Mouse (Mus musculus) liver, adult 2 months (tissue): ENCODE results near the gene Scaf4. TPM values are rescaled to one million over a fixed set of nuclear protein-coding genes. Genes with fewer than 3 reads are reported as not detected.
A peak's percentile ranks its signal among the peaks of the same experiment; 100 is the strongest.

ENCODE experiments used
- DNase-seq: peaks from one replicate; pipeline ENCODE4 v3.0.0-alpha.2; 2011; ENCODE audit warnings: low read depth, low spot score; ENCODE audit errors: extremely low read depth
- H3K27ac ChIP-seq: fragments of 200-500 bp; replicated peaks from 2 replicates; pipeline ENCODE4 v1.5.1; 2012; ENCODE audit warnings: low read depth, mild to moderate bottlenecking, control low read depth, inconsistent platforms, low read length; ENCODE audit not compliant: insufficient read depth
- H3K27me3 ChIP-seq: fragments of 200-500 bp; 2 replicates; pipeline ENCODE4 v1.6.1; 2012; ENCODE audit warnings: mild to moderate bottlenecking, moderate library complexity, low read length, inconsistent platforms; ENCODE audit not compliant: control insufficient read depth, insufficient read depth
- H3K36me3 ChIP-seq: fragments of 200-500 bp; 2 replicates; pipeline ENCODE4 v1.6.1; 2012; ENCODE audit warnings: low read length, inconsistent platforms; ENCODE audit not compliant: control insufficient read depth, insufficient read depth
- H3K4me1 ChIP-seq: fragments of 200-500 bp; 2 replicates; pipeline ENCODE4 v1.6.1; 2011; ENCODE audit warnings: low read length; ENCODE audit not compliant: control insufficient read depth, insufficient read depth
- H3K4me3 ChIP-seq: fragments of 200-500 bp; 2 replicates; pipeline ENCODE4 v1.5.1; 2011; ENCODE audit warnings: low read depth, mild to moderate bottlenecking, control low read depth, low read length, moderate library complexity; ENCODE audit not compliant: insufficient read depth
- H3K79me2 ChIP-seq: fragments of 200-500 bp; 2 replicates; pipeline ENCODE4 v1.6.1; 2012; ENCODE audit warnings: inconsistent platforms, mild to moderate bottlenecking, low read length, moderate library complexity; ENCODE audit not compliant: control insufficient read depth, insufficient read depth
- H3K9ac ChIP-seq: fragments of 200-500 bp; 2 replicates; pipeline ENCODE4 v1.6.1; 2012; ENCODE audit warnings: low read depth, mild to moderate bottlenecking, control low read depth, inconsistent platforms, low read length
- CTCF ChIP-seq: fragments of 200-500 bp; IDR thresholded peaks from 2 replicates; pipeline ENCODE4 v1.5.1; 2011; ENCODE audit warnings: low read depth, low read length, control low read depth
- POLR2A ChIP-seq: fragments of 200-500 bp; IDR thresholded peaks from 2 replicates; pipeline ENCODE4 v1.6.1; 2011; ENCODE audit warnings: low read length, control low read depth; ENCODE audit not compliant: insufficient read depth; ENCODE audit errors: extremely low read depth
- WGBS: fragments of 180-500 bp; shearing (Covaris S2); methylation state at CpG from one replicate; pipeline ENCODE4 v1.1.7; 2018; 5-methylcytosine and 5-hydroxymethylcytosine counted together
- polyA plus RNA-seq: library from polyadenylated mRNA; depleted of rRNA; stranded (reverse); fragments of >200 nt; gene quantifications from 2 replicates; pipeline ENCODE4 v1.2.3, GENCODE M21; 2012; rRNA removed
- total RNA-seq: library from RNA; depleted of rRNA; stranded (reverse); fragments of >200 nt; gene quantifications from 2 replicates; pipeline ENCODE4 v1.2.3, GENCODE M21; 2014; rRNA removed

The Scaf4 gene
- 8.2 and 10.7 TPM in 2 replicates for total RNA-seq
- polyA plus RNA-seq: 14.7 and 20.9 TPM in 2 replicates

DNA sequence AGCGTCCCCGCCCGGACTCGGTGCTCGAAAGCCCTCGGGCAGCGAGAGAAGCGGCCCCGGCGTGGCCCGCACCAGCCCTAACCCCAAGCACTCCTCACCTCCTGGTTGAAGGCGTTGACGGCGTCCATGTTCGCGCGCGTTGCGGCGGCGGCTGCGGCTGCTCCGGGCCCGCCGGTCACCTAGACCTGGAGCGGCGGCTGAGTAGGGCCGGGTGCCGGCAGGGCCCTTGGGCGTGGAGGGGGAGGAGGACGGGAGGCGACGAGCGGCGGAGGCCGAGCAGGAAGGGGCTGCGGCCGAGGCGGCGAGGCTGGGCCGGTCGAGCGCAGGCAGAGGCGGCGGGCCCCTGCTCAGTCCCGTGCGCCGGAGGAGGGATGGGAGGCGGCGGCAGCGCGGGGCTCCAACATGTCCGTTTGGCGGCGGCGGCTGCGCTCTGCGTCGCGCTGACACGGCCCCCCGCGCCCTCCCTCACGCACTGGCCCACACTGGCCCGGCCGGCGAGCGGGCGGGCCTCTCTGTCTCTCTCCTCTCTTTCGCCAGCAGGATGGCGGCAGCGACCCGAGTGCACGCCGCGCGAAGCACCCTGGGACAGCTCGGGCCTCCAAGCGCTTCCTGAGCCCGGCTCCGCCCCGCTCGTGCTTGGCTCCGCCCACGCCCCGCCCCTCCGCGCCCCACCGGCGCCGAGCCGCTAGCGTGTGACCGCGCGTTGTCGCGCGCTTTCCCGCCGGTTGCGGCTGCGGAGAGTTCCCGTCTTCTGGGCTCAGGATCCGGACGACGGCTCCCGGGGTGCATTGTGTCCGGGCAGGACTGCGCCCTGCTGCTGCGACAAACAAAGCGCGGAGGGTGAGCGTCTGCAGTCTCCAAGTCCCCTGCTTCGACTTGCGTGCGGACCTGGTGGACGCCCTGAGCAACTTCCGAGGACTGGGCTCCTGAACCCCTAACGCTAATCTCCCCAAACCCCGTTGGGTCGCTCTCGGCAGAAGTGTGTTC, at the start of gene Scaf4:
TSS of gene Scaf4 (minus strand) at position 599 of the 987 bp plus-strand sequence.
- Histone ChIP-seq H3K4me3 (peak within 1 kb of the TSS; percentile 99), H3K9ac (peak within 1 kb of the TSS; percentile 99), H3K36me3 (no peaks in the 10 kb centered on the region), H3K79me2 (peaks cover 26% of the 10 kb centered on the region), H3K27me3 (no peaks in the 10 kb centered on the region), H3K27ac (peak within 1 kb of the TSS; percentile 95), H3K4me1 (peaks cover 24% of the 10 kb centered on the region)
- TF ChIP-seq CTCF (peak; percentile 32; the same call in 1 of the 2 replicates), POLR2A (peak; percentile 74)
- under 1% methylated on average over 106 of the region's 123 CpGs for WGBS
- DNase-seq: peak; percentile 78

GRCm38 (mm10) chr16:90332553-90332952, 48.2 kb upstream of the Scaf4 start:
- WGBS: 79% methylated on average over 6 of the region's 6 CpGs
- DNase-seq: no peak
- Histone ChIP-seq H3K4me3 (no peak overlapping the region), H3K36me3 (no peaks in the 10 kb centered on the region), H3K9ac (no peak overlapping the region), H3K79me2 (no peaks in the 10 kb centered on the region), H3K27me3 (peaks cover 2% of the 10 kb centered on the region; the same call in 1 of the 2 replicates), H3K27ac (no peak overlapping the region), H3K4me1 (no peaks in the 10 kb centered on the region)
- no peak for TF ChIP-seq POLR2A

DNA sequence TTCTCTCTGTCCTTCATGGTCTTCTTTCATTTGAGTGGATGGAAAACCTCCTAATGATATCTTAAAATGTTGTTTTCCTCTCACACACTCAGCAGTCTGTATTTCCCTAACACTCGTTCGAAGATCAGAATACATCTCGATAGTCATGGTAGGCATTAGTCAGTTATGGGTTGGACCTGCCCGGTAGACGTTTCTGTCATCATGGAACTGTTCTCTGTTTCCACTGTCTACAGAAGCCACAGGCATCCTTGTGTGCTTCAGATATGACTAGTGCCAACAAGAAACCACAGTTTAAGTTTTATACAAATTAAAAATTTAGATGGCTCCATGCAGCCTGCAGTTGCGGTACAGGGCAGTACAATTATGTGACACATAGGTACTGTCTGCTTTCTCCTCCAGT, 46.7 kb upstream of the Scaf4 start:
- no peak overlapping the region for H3K4me3 ChIP-seq
- no peak overlapping the region for H3K9ac ChIP-seq
- no peak for TF ChIP-seq CTCF
- TF ChIP-seq POLR2A: no peak
- no peaks in the 10 kb centered on the region for H3K79me2 ChIP-seq
- H3K4me1 ChIP-seq: no peaks in the 10 kb centered on the region
- H3K36me3 ChIP-seq: no peaks in the 10 kb centered on the region
- DNase-seq: no peak
- H3K27ac ChIP-seq: no peak overlapping the region
- peaks cover 2% of the 10 kb centered on the region; the same call in 1 of the 2 replicates for H3K27me3 ChIP-seq
- WGBS: 89% methylated on average over 6 of the region's 6 CpGs

DNA sequence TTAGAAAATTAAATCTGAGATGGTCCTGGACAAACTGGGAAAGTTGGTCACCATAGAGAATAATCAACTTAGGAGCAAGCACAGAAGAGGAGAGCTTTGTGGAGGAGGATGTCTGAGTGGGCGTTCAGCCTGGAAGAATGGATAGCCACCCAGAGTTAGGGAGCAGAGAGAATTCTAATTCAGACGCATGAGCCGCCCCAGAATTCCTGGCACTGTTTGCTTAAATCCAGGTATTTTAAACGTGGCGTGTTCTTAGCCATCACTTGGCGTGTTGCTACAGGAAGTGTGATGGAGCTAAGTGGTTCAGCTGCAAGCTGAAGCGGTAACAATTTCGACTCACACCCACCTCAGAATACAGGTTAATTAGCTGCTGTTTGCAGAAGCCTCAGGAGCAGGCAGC, 45.2 kb upstream of the Scaf4 start:
- Histone ChIP-seq H3K27me3 (peaks cover 2% of the 10 kb centered on the region; the same call in 1 of the 2 replicates), H3K9ac (no peak overlapping the region), H3K36me3 (no peaks in the 10 kb centered on the region), H3K79me2 (no peaks in the 10 kb centered on the region), H3K27ac (no peak overlapping the region), H3K4me1 (no peaks in the 10 kb centered on the region), H3K4me3 (no peak overlapping the region)
- WGBS: 83% methylated on average over 8 of the region's 8 CpGs
- TF ChIP-seq CTCF (no peak), POLR2A (no peak)
- no peak for DNase-seq

- Histone ChIP-seq H3K27me3 (0 out of 2 replicates have a peak, but pooled peaks cover 2% of the 10 kb centered on the region), H3K36me3 (no peaks in the 10 kb centered on the region), H3K4me1 (no peaks in the 10 kb centered on the region), H3K4me3 (no peak overlapping the region), H3K9ac (no peak overlapping the region), H3K27ac (no peak overlapping the region), H3K79me2 (no peaks in the 10 kb centered on the region)
- peak; percentile 59 for DNase-seq
- TF ChIP-seq POLR2A (no peak), CTCF (peak; percentile 95)
- 23% methylated on average over 8 of the region's 8 CpGs for WGBS
Measured at GRCm38 (mm10) chr16:90322850-90323528, 38.7 kb upstream of the Scaf4 start.
